Mouse (Mus musculus) embryonic facial prominence, embryonic 12.5 days (tissue): ENCODE data around the gene Draxin. TPM values are rescaled to one million over a fixed set of nuclear protein-coding genes. Genes with fewer than 3 reads are reported as not detected.
A peak's percentile ranks its signal among the peaks of the same experiment; 100 is the strongest.

Experiments
- ATAC-seq: fragments of 200-750 bp; cut with Nextera tagmentation; 2 replicates; pipeline ENCODE4 v1.8.0; 2017; ENCODE audit not compliant: insufficient number of reproducible peaks, insufficient read depth, low FRiP score, low TSS enrichment
- H3K27ac ChIP-seq: fragments of 300-500 bp; sonication (generic); 2 replicates; pipeline ENCODE4 v1.5.1; 2016; ENCODE audit warnings: mild to moderate bottlenecking
- H3K27me3 ChIP-seq: fragments of 300-500 bp; sonication (generic); 2 replicates; pipeline ENCODE4 v1.6.1; 2016; ENCODE audit warnings: mild to moderate bottlenecking, moderate library complexity
- H3K36me3 ChIP-seq: fragments of 300-500 bp; sonication (generic); 2 replicates; pipeline ENCODE4 v1.6.1; 2016; ENCODE audit warnings: mild to moderate bottlenecking
- H3K4me1 ChIP-seq: fragments of 300-500 bp; sonication (generic); 2 replicates; pipeline ENCODE4 v1.6.1; 2016
- H3K4me2 ChIP-seq: fragments of 300-500 bp; sonication (generic); replicated peaks from 2 replicates; pipeline ENCODE4 v1.6.1; 2016; ENCODE audit warnings: mild to moderate bottlenecking, moderate library complexity
- H3K4me3 ChIP-seq: fragments of 300-500 bp; sonication (generic); 2 replicates; pipeline ENCODE4 v1.5.1; 2016; ENCODE audit warnings: mild to moderate bottlenecking
- H3K9ac ChIP-seq: fragments of 300-500 bp; sonication (generic); 2 replicates; pipeline ENCODE4 v1.6.1; 2016; ENCODE audit warnings: mild to moderate bottlenecking, moderate library complexity
- H3K9me3 ChIP-seq: fragments of 300-500 bp; sonication (generic); 2 replicates; pipeline ENCODE4 v1.6.1; 2016; ENCODE audit warnings: mild to moderate bottlenecking, moderate library complexity
- WGBS: fragments of 180-500 bp; shearing (Covaris S2); methylation state at CpG from one replicate; pipeline ENCODE4 v1.1.7; 2016; 5-methylcytosine and 5-hydroxymethylcytosine counted together
- polyA plus RNA-seq: library from polyadenylated mRNA; unstranded; fragments of >200 nt; fragmentation: Nextera tagmentation; extraction: Ambion mirVana; gene quantifications from 2 replicates; pipeline ENCODE4 v1.2.1, GENCODE M21; 2016

Draxin gene
- polyA plus RNA-seq, 1 experiment from 2014 or later: 1.7 TPM

GRCm38 (mm10) chr4:148164461-148164860 lies 34.0 kb upstream of the Draxin start:
- no peak for ATAC-seq
- Histone ChIP-seq H3K9me3 (no peaks in the 10 kb centered on the region), H3K4me1 (peaks cover 19% of the 10 kb centered on the region), H3K4me3 (peak overlapping the region; percentile 28), H3K36me3 (no peaks in the 10 kb centered on the region), H3K9ac (no peak overlapping the region), H3K4me2 (peak overlapping the region; percentile 55), H3K27me3 (peaks cover 89% of the 10 kb centered on the region), H3K27ac (no peak overlapping the region)
- under 1% methylated on average over 16 of the region's 16 CpGs for WGBS

GRCm38 (mm10) chr4:148164002-148164439 lies 33.5 kb upstream of the Draxin start:
- Histone ChIP-seq H3K9ac (peak overlapping the region; percentile 36), H3K36me3 (no peaks in the 10 kb centered on the region), H3K27ac (no peak overlapping the region), H3K4me2 (peak overlapping the region; percentile 55), H3K9me3 (no peaks in the 10 kb centered on the region), H3K4me3 (peak overlapping the region; percentile 28), H3K27me3 (peaks cover 87% of the 10 kb centered on the region), H3K4me1 (peaks cover 23% of the 10 kb centered on the region)
- under 1% methylated on average over 29 of the region's 29 CpGs for WGBS
- ATAC-seq: 0 out of 2 replicates have a peak, but pooled peaks have one; percentile 11

- Histone ChIP-seq H3K27me3 (peaks cover 62% of the 10 kb centered on the region), H3K4me3 (peak within 1 kb of the TSS; percentile 60), H3K36me3 (peaks cover 14% of the 10 kb centered on the region; the same call in 1 of the 2 replicates), H3K27ac (peak within 1 kb of the TSS; percentile 46; the same call in 1 of the 2 replicates), H3K4me2 (peak within 1 kb of the TSS; percentile 94), H3K9me3 (no peaks in the 10 kb centered on the region), H3K9ac (peak within 1 kb of the TSS; percentile 62), H3K4me1 (peaks cover 21% of the 10 kb centered on the region)
- ATAC-seq: peak; percentile 77
- WGBS: 1% methylated on average over 43 of the region's 43 CpGs
Observed at GRCm38 (mm10) chr4:148160436-148161390, 30.2 kb upstream of the Draxin start, which contains the start of the genes Fbxo44 and Fbxo2. Fbxo44 (minus strand) TSS chr4:148160482. Fbxo2 (plus strand) TSS chr4:148160621.

- Histone ChIP-seq H3K27ac (peak overlapping the region; percentile 32; the same call in 1 of the 2 replicates), H3K36me3 (peaks cover 15% of the 10 kb centered on the region; the same call in 1 of the 2 replicates), H3K4me2 (peak overlapping the region; percentile 94), H3K9me3 (no peaks in the 10 kb centered on the region), H3K4me3 (peak overlapping the region; percentile 60), H3K9ac (peak overlapping the region; percentile 62), H3K27me3 (peaks cover 53% of the 10 kb centered on the region), H3K4me1 (peaks cover 21% of the 10 kb centered on the region)
- ATAC-seq: peak; percentile 80
- under 1% methylated on average over 53 of the region's 55 CpGs for WGBS
Observed at GRCm38 (mm10) chr4:148159544-148160435, 29.3 kb upstream of the Draxin start.

GRCm38 (mm10) chr4:148158436-148159348 lies 28.2 kb upstream of the Draxin start:
- peaks cover 42% of the 10 kb centered on the region for H3K27me3 ChIP-seq
- H3K27ac ChIP-seq: 0 out of 2 replicates have a peak overlapping the region, but pooled peaks have one; percentile 32
- ATAC-seq: no peak
- peaks cover 17% of the 10 kb centered on the region for H3K4me1 ChIP-seq
- no peaks in the 10 kb centered on the region for H3K9me3 ChIP-seq
- H3K4me2 ChIP-seq: peak overlapping the region; percentile 94
- 25% methylated on average over 27 of the region's 27 CpGs for WGBS
- peak overlapping the region; percentile 62 for H3K9ac ChIP-seq
- H3K36me3 ChIP-seq: peaks cover 15% of the 10 kb centered on the region; the same call in 1 of the 2 replicates
- H3K4me3 ChIP-seq: peak overlapping the region; percentile 60

GRCm38 (mm10) chr4:148154982-148155381 lies 24.5 kb upstream of the Draxin start:
- no peak for ATAC-seq
- Histone ChIP-seq H3K4me1 (peaks cover 13% of the 10 kb centered on the region), H3K9ac (no peak overlapping the region), H3K36me3 (peaks cover 20% of the 10 kb centered on the region), H3K4me3 (no peak overlapping the region), H3K27ac (no peak overlapping the region), H3K4me2 (no peak overlapping the region), H3K27me3 (0 out of 2 replicates have a peak, but pooled peaks cover 5% of the 10 kb centered on the region), H3K9me3 (no peaks in the 10 kb centered on the region)
- WGBS: 57% methylated on average over 3 of the region's 3 CpGs

- 86% methylated on average over 4 of the region's 4 CpGs for WGBS
- Histone ChIP-seq H3K27ac (no peak overlapping the region), H3K4me2 (no peak overlapping the region), H3K9me3 (no peaks in the 10 kb centered on the region), H3K27me3 (no peaks in the 10 kb centered on the region), H3K9ac (no peak overlapping the region), H3K36me3 (peaks cover 20% of the 10 kb centered on the region), H3K4me1 (peaks cover 16% of the 10 kb centered on the region), H3K4me3 (no peak overlapping the region)
- no peak for ATAC-seq
Observed at GRCm38 (mm10) chr4:148154006-148154405, 23.5 kb upstream of the Draxin start.

- Histone ChIP-seq H3K9ac (no peak overlapping the region), H3K36me3 (peaks cover 22% of the 10 kb centered on the region), H3K4me1 (peaks cover 11% of the 10 kb centered on the region; the same call in 1 of the 2 replicates), H3K4me2 (no peak overlapping the region), H3K27me3 (no peaks in the 10 kb centered on the region), H3K27ac (no peak overlapping the region), H3K9me3 (no peaks in the 10 kb centered on the region), H3K4me3 (no peak overlapping the region)
- WGBS: 83% methylated on average over 5 of the region's 5 CpGs
- no peak for ATAC-seq
Observed at GRCm38 (mm10) chr4:148152547-148152946, 22.0 kb upstream of the Draxin start.

GRCm38 (mm10) chr4:148151267-148152168 lies 21.0 kb upstream of the Draxin start, which contains the start of gene Fbxo6:
Fbxo6 (minus strand) TSS chr4:148152140.
- Histone ChIP-seq H3K27ac (peak within 1 kb of the TSS; percentile 61; the same call in 1 of the 2 replicates), H3K9ac (peak within 1 kb of the TSS; percentile 68), H3K4me1 (peaks cover 11% of the 10 kb centered on the region; the same call in 1 of the 2 replicates), H3K27me3 (no peaks in the 10 kb centered on the region), H3K4me3 (peak within 1 kb of the TSS; percentile 60), H3K4me2 (peak within 1 kb of the TSS; percentile 97), H3K36me3 (peaks cover 19% of the 10 kb centered on the region), H3K9me3 (no peaks in the 10 kb centered on the region)
- peak; percentile 81 for ATAC-seq
- 2% methylated on average over 67 of the region's 67 CpGs for WGBS
